Mouse (Mus musculus) thymus, postnatal 14 days (tissue): ENCODE results near the gene Zfp324.

ENCODE experiments used
- DNase-seq: peaks from one replicate; pipeline ENCODE4 v3.0.0; 2021

The Zfp324 gene

GRCm38 (mm10) chr7:12970906-12971305 lies 5.3 kb downstream of the Zfp324 start:
- DNase-seq: no peak

GRCm38 (mm10) chr7:12977682-12978389 lies 12.2 kb downstream of the Zfp324 start, which contains the start of gene Zfp446:
Zfp446 (plus strand) TSS chr7:12977848.
- DNase-seq: peak; percentile 98

GRCm38 (mm10) chr7:12978931-12979722 lies 13.5 kb downstream of the Zfp324 start:
- peak; percentile 34 for DNase-seq

- DNase-seq: no peak
Observed at GRCm38 (mm10) chr7:12979776-12980175, 14.1 kb downstream of the Zfp324 start.

- no peak for DNase-seq
Observed at GRCm38 (mm10) chr7:12980291-12980690, 14.7 kb downstream of the Zfp324 start.

GRCm38 (mm10) chr7:12985724-12986123 lies 20.1 kb downstream of the Zfp324 start:
- DNase-seq: no peak

GRCm38 (mm10) chr7:12986906-12987305 lies 21.3 kb downstream of the Zfp324 start:
- no peak for DNase-seq

GRCm38 (mm10) chr7:12987409-12988189 lies 22.0 kb downstream of the Zfp324 start:
- no peak for DNase-seq

- DNase-seq: peak; percentile 71
Observed at GRCm38 (mm10) chr7:12992222-12992621, 26.6 kb downstream of the Zfp324 start.

- DNase-seq: no peak
Observed at GRCm38 (mm10) chr7:12993148-12993547, 27.5 kb downstream of the Zfp324 start.

GRCm38 (mm10) chr7:12995862-12996261 lies 30.2 kb downstream of the Zfp324 start:
- DNase-seq: no peak

GRCm38 (mm10) chr7:12997230-12997629 lies 31.6 kb downstream of the Zfp324 start:
- DNase-seq: no peak

- no peak for DNase-seq
Observed at GRCm38 (mm10) chr7:12998053-12998452, 32.4 kb downstream of the Zfp324 start, which contains the start of gene Slc27a5. Slc27a5 (minus strand) TSS chr7:12998192.

GRCm38 (mm10) chr7:12998851-12999250 lies 33.2 kb downstream of the Zfp324 start, which contains the start of gene Trim28:
Trim28 (plus strand) TSS chr7:12999114.
- DNase-seq: no peak

GRCm38 (mm10) chr7:13001584-13001983 lies 35.9 kb downstream of the Zfp324 start:
- no peak for DNase-seq

- DNase-seq: no peak
Observed at GRCm38 (mm10) chr7:13003380-13003779, 37.7 kb downstream of the Zfp324 start.

GRCm38 (mm10) chr7:13006011-13006410 lies 40.4 kb downstream of the Zfp324 start:
- no peak for DNase-seq

GRCm38 (mm10) chr7:13006531-13006930 lies 40.9 kb downstream of the Zfp324 start:
- DNase-seq: no peak

- DNase-seq: no peak
Observed at GRCm38 (mm10) chr7:13007341-13008092, 41.9 kb downstream of the Zfp324 start.

- peak; percentile 92 for DNase-seq
Observed at GRCm38 (mm10) chr7:13009143-13010004, 43.7 kb downstream of the Zfp324 start.
